Mouse (Mus musculus) hindbrain, embryonic 16.5 days (tissue): ENCODE results near the gene Capzb. TPM values are rescaled to one million over a fixed set of nuclear protein-coding genes. Genes with fewer than 3 reads are reported as not detected.

Experiments
- ATAC-seq: fragments of 200-750 bp; cut with Nextera tagmentation; 2 replicates; pipeline ENCODE4 v1.8.0; 2017; ENCODE audit warnings: moderate TSS enrichment, moderate library complexity
- H3K27ac ChIP-seq: fragments of 300-500 bp; sonication (generic); 2 replicates; pipeline ENCODE4 v1.5.1; 2014; ENCODE audit warnings: low read depth, mild to moderate bottlenecking, control low read depth, low read length, moderate library complexity
- H3K27me3 ChIP-seq: fragments of 300-500 bp; sonication (generic); replicated peaks from 2 replicates; pipeline ENCODE4 v1.6.1; 2014; ENCODE audit warnings: low read length; ENCODE audit not compliant: control insufficient read depth, insufficient read depth
- H3K36me3 ChIP-seq: fragments of 300-500 bp; sonication (generic); 2 replicates; pipeline ENCODE4 v1.6.1; 2014; ENCODE audit warnings: mild to moderate bottlenecking, low read length, moderate library complexity, mixed read lengths; ENCODE audit not compliant: control insufficient read depth, insufficient read depth
- H3K4me1 ChIP-seq: fragments of 300-500 bp; sonication (generic); 2 replicates; pipeline ENCODE4 v1.6.1; 2014; ENCODE audit warnings: low read depth, low read length; ENCODE audit not compliant: control insufficient read depth, insufficient read depth
- H3K4me2 ChIP-seq: fragments of 300-500 bp; sonication (generic); 2 replicates; pipeline ENCODE4 v1.6.1; 2014; ENCODE audit warnings: mild to moderate bottlenecking, low read length, control low read depth, moderate library complexity
- H3K4me3 ChIP-seq: fragments of 300-500 bp; sonication (generic); 2 replicates; pipeline ENCODE4 v1.5.1; 2014; ENCODE audit warnings: mild to moderate bottlenecking, low read length, control low read depth, moderate library complexity
- H3K9ac ChIP-seq: fragments of 300-500 bp; sonication (generic); 2 replicates; pipeline ENCODE4 v1.6.1; 2014; ENCODE audit warnings: low read depth, mild to moderate bottlenecking, control low read depth, low read length, moderate library complexity
- H3K9me3 ChIP-seq: fragments of 300-500 bp; sonication (generic); 2 replicates; pipeline ENCODE4 v1.6.1; 2014; ENCODE audit warnings: mild to moderate bottlenecking, low read length, moderate library complexity; ENCODE audit not compliant: control insufficient read depth
- WGBS: fragments of 180-500 bp; shearing (Covaris S2); extraction: QIAGEN DNeasy Blood & Tissue Kit; methylation state at CpG from one replicate; pipeline ENCODE4 v1.1.7; 2014; 5-methylcytosine and 5-hydroxymethylcytosine counted together
- polyA plus RNA-seq: library from polyadenylated mRNA; unstranded; fragments of >200 nt; fragmentation: Nextera tagmentation; extraction: Ambion mirVana; gene quantifications from 2 replicates; pipeline ENCODE4 v1.2.1, GENCODE M21; 2015

Gene Capzb
- polyA plus RNA-seq, 1 experiment from 2014 or later: 339 TPM

DNA sequence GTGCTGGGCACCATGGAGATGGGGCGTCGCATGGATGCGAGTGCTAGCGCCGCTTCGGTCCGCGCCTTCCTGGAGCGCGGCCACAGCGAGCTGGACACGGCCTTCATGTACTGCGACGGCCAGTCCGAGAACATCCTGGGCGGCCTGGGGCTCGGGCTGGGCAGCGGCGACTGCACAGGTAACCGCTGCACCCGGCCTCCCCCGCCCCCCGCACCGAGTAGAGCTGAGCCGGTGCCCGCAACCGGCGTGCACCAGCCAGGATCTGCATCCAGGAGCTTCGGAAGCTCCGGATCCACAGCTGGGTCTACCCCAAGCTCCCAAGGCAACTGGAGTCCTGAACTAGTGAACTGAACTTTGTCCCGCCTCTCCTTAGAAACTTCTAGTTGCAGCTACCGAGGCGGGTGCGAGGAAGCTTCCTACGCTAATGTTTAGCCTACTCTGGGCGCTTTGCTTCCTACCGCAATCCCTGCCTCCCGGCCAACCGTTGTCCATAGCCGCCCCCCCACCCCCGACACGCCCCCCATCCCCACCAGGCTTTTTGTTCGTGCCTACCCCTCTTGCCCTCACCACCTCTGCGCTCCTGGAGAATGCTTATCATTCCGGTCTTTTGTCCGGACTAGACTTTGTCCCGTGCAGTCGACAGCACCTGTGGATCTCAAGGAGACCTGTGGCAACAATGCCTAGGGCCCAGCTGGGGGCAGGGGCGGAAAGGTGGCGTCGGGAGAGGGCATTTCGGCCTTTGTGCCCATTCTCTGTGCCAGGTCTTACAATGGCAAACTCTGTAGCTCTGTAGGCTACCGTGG lies 118.4 kb downstream of the Capzb start:
- Histone ChIP-seq H3K27ac (peak overlapping the region; percentile 81), H3K36me3 (peaks cover 10% of the 10 kb centered on the region), H3K27me3 (no peaks in the 10 kb centered on the region), H3K9me3 (no peaks in the 10 kb centered on the region), H3K9ac (peak overlapping the region; percentile 95), H3K4me1 (peaks cover 20% of the 10 kb centered on the region), H3K4me2 (peak overlapping the region; percentile 91), H3K4me3 (peak overlapping the region; percentile 93)
- WGBS: under 1% methylated on average over 53 of the region's 53 CpGs
- ATAC-seq: peak; percentile 85

DNA sequence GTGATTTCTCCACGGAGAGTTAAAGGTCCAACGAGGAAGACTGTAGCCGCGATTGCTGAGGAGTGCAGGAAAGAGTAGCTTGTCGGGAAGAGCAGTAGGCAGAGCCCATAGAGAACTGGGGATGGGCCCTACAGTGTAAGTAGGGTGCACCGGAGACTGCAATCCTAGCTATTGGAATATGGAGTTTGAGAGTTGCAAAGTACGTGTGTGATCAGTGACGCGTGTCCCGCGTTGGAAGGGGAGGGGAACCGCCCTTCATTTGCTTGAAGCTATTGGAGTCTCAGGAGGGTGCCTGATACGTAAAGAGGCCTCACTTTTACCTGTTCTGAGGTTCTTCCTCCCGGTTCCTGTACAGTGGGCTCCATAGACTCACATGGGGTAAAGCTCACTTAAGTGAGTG lies 119.0 kb downstream of the Capzb start:
- H3K4me3 ChIP-seq: peak overlapping the region; percentile 93
- H3K4me2 ChIP-seq: peak overlapping the region; percentile 91
- H3K36me3 ChIP-seq: peaks cover 5% of the 10 kb centered on the region; the same call in 1 of the 2 replicates
- no peaks in the 10 kb centered on the region for H3K9me3 ChIP-seq
- no peak for ATAC-seq
- H3K9ac ChIP-seq: peak overlapping the region; percentile 95
- 18% methylated on average over 14 of the region's 14 CpGs for WGBS
- peaks cover 20% of the 10 kb centered on the region for H3K4me1 ChIP-seq
- H3K27me3 ChIP-seq: no peaks in the 10 kb centered on the region
- no peak overlapping the region for H3K27ac ChIP-seq

DNA sequence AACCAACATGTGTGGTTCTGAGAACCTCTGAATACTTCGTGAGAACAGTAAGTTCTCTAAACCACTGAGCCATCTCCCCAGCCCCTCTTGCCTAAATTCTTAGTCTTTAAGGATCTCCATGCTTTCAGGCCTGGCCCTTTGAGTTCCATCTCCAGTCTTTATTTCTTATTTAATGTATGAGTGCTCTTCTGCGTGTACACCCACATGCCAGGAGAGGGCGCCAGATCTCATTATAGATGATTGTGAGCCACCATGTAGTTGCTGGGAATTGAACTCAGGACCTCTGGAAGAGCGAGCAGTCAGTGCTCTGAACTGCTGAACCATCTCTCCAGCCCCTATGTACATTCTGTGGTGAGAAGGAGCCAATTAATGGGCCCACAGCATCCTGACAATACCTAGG lies 119.9 kb downstream of the Capzb start:
- no peaks in the 10 kb centered on the region for H3K9me3 ChIP-seq
- H3K4me2 ChIP-seq: no peak overlapping the region
- H3K4me3 ChIP-seq: no peak overlapping the region
- peaks cover 5% of the 10 kb centered on the region; the same call in 1 of the 2 replicates for H3K36me3 ChIP-seq
- ATAC-seq: no peak
- H3K27me3 ChIP-seq: no peaks in the 10 kb centered on the region
- peaks cover 20% of the 10 kb centered on the region for H3K4me1 ChIP-seq
- H3K9ac ChIP-seq: no peak overlapping the region
- no peak overlapping the region for H3K27ac ChIP-seq
- WGBS: 54% methylated on average over 4 of the region's 4 CpGs

DNA sequence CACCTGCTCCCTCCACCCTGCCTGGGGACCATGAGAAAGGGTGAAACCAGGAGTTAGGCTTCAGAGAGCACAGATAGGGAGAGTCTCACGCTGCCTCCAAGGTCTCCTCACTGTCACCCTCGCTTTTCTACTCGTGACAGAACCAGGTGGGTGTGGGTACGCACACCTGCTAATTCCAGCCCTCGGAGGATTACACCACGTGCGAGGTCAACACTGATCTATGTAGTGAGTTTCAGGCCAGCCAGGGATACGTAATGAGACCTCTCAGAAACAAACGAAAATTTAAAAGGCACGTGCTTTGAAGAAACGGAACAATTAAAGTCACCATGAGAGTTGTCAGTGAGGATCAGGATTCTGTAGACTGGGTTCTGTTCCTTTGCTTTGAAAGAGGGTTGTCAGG lies 125.8 kb downstream of the Capzb start:
- Histone ChIP-seq H3K27ac (no peak overlapping the region), H3K36me3 (peaks cover 5% of the 10 kb centered on the region; the same call in 1 of the 2 replicates), H3K9me3 (no peaks in the 10 kb centered on the region), H3K4me3 (no peak overlapping the region), H3K27me3 (no peaks in the 10 kb centered on the region), H3K9ac (no peak overlapping the region), H3K4me1 (no peaks in the 10 kb centered on the region), H3K4me2 (no peak overlapping the region)
- no peak for ATAC-seq
- 94% methylated on average over 11 of the region's 11 CpGs for WGBS

DNA sequence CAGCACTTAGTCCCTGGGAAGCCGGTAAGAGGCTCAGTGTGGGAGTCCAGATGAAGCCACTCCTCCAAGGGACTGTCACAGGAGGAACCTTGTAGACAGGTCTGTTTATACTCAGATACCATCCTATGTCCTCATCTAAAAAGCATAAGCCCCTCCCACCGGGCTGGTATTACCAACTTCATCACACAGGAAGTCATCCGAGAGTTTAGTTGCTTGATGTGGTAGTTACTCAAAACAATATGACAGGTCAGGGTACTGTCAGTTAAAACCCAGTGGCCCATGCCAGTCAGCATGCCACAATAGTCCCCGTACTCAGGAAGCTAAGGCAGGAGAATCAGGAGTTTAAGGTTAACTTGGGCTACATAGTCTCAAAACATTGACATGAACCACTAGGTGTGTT lies 127.0 kb downstream of the Capzb start:
- Histone ChIP-seq H3K27ac (no peak overlapping the region), H3K4me1 (no peaks in the 10 kb centered on the region), H3K36me3 (no peaks in the 10 kb centered on the region; the same call in 1 of the 2 replicates), H3K9me3 (no peaks in the 10 kb centered on the region), H3K9ac (no peak overlapping the region), H3K4me2 (no peak overlapping the region), H3K27me3 (no peaks in the 10 kb centered on the region), H3K4me3 (no peak overlapping the region)
- WGBS: 86% methylated on average over 4 of the region's 4 CpGs
- ATAC-seq: no peak

DNA sequence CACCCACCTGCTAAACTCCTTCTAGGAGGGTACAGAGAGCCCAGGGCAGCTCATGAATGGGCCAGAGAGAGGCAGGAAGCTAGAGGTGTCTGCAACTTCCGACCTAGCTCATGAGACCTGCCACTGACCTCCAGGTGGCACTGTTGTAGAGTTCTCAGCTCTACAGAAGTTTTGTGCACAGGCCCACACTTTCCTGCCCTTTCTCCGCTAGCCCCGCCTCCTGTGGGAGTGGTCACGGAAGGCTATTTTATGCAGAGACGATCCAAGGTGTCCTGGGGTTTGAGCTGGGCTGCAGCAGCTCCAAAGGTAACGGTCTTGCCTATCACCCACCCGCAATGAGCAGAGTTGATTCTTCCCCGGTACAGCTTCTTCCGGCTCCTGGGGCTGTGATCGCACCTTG lies 137.9 kb downstream of the Capzb start:
- H3K36me3 ChIP-seq: no peaks in the 10 kb centered on the region
- peak overlapping the region; percentile 38 for H3K4me2 ChIP-seq
- H3K9ac ChIP-seq: no peak overlapping the region
- H3K9me3 ChIP-seq: no peaks in the 10 kb centered on the region
- H3K4me3 ChIP-seq: peak overlapping the region; percentile 14; the same call in 1 of the 2 replicates
- H3K4me1 ChIP-seq: no peaks in the 10 kb centered on the region
- no peak overlapping the region for H3K27ac ChIP-seq
- 12% methylated on average over 10 of the region's 10 CpGs for WGBS
- H3K27me3 ChIP-seq: no peaks in the 10 kb centered on the region
- no peak for ATAC-seq

DNA sequence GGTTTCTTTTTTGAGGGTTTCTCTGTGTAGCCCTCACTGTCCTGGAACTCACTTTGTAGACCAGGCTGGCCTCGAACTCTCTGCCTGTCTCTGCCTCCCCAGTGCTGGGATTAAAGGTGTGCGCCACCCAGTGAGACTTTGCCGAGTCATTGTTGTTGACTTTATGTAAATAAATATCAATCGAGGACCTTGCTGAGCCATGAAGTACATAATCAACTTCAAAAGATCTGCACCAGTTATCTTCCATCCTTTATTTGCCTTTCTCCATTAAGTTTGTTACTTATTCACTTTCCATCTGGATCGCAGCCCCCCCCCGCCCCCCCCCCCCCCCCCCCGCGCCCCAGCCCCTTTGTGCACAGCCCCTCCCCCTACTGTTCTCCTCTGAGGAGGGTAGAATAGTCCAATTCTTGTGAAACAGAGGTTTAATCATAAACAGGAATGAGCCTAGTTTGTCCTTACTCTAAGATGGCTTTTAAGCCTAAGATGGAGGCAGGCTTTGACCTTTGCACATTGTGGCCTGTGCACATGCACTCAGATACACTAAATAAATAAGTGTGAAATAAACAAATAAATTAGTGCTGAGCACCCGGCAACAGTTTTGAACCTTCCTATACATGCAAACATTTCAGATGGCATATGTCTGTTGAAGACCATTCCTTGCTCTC lies 142.1 kb downstream of the Capzb start:
- no peak overlapping the region for H3K27ac ChIP-seq
- H3K9ac ChIP-seq: no peak overlapping the region
- 69% methylated on average over 7 of the region's 9 CpGs for WGBS
- no peaks in the 10 kb centered on the region; the same call in 1 of the 2 replicates for H3K4me1 ChIP-seq
- no peaks in the 10 kb centered on the region for H3K9me3 ChIP-seq
- no peak overlapping the region for H3K4me2 ChIP-seq
- H3K27me3 ChIP-seq: no peaks in the 10 kb centered on the region; the same call in 1 of the 2 replicates
- H3K4me3 ChIP-seq: no peak overlapping the region
- no peak for ATAC-seq
- H3K36me3 ChIP-seq: no peaks in the 10 kb centered on the region

DNA sequence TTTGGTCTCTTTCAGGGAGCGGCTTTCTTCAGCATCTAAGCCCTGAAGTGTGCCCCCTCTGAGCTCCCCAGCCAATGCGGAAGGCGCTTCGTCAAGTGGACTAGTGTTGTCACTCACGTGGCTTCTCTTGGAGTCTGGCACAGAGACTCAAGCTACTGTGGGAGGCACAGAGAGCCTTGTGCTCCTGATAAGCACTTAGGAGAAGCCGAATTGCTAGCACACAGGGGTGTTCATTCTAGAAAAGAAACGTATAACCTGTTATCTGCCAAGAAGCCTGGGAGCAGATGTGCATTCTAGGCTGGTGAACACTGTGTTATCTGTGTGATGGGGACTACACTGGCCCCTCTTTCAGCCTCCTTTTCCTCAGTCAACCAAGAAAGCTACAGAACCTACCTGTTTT lies 142.8 kb downstream of the Capzb start:
- Histone ChIP-seq H3K27ac (no peak overlapping the region), H3K9ac (no peak overlapping the region), H3K4me3 (no peak overlapping the region), H3K36me3 (no peaks in the 10 kb centered on the region), H3K4me1 (no peaks in the 10 kb centered on the region; the same call in 1 of the 2 replicates), H3K9me3 (no peaks in the 10 kb centered on the region), H3K27me3 (no peaks in the 10 kb centered on the region; the same call in 1 of the 2 replicates), H3K4me2 (no peak overlapping the region)
- 67% methylated on average over 7 of the region's 7 CpGs for WGBS
- ATAC-seq: no peak

DNA sequence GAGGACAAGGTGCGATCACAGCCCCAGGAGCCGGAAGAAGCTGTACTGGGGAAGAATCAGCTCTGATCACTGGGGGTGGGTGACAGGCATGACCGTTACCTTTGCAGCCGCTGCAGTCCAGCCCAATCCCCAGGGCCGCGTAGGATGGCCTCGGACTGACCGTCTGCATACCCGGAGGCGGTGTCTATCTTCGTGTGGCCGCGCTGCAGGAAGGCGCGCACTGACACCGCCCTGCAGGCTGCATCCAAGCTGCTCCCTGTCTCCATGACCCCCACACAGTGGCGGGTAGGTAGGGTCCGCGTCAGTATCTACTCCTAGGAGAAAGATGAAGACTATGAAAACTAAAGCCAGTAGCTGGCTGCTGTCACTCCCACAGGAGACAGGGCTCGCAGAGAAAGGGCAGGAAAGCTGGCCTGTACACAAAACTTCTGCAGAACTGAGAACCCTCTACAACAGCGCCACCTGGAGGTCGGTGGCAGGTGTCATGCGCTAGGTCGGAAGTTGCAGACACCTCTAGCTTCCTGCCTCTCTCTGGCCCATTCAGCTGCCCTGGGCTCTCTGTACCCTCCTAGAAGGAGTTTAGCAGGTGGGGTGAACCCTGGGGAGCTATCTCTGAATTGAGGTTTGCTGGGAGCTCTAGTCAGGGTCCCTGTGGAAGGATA lies 144.3 kb downstream of the Capzb start:
- Histone ChIP-seq H3K27ac (no peak overlapping the region), H3K9ac (peak overlapping the region; percentile 35), H3K27me3 (no peaks in the 10 kb centered on the region; the same call in 1 of the 2 replicates), H3K4me3 (no peak overlapping the region), H3K9me3 (no peaks in the 10 kb centered on the region), H3K36me3 (no peaks in the 10 kb centered on the region), H3K4me1 (no peaks in the 10 kb centered on the region; the same call in 1 of the 2 replicates), H3K4me2 (peak overlapping the region; percentile 41)
- WGBS: 28% methylated on average over 24 of the region's 24 CpGs
- ATAC-seq: no peak
